Mouse (Mus musculus): Measurements from ENCODE around the gene Btg2.

DNA sequence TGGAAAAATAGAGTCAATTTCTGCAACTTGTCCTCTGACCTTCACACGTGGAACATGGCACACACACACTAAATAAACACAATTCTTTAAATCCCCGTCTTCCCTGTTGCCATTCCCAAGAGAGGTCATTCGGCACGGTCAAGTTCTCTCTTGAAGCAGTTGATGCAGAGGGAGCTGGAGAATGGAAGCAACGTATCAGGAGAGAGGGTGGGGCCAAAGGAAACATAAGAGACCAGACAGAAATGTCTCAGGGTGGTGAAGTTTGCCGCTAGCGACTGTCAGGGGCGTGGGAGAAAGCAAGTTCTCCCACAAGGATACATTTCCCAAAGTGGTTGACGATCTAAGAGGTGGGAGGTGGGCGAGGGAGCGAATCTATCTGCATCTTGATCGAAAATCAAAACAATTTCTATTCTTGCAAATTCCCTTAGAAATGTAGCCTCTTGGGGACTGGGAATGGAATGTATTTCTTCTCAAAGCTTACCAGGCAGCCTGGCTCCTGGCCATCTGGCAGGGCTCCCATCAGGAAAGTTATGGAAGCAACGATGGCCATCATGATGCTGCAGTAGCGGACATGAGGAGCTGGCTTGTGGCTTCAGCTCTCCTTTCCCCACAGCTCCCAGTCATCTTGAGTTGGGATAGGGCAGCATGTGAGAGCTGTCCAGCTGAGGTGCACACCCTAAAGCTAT is 50.6 kb downstream of the Btg2 start:
- TF ChIP-seq CTCF (IDR thresholded peaks at IDR 0.05; ENCODE audit: borderline replicate concordance, insufficient read depth, low read depth, low read length) (no peak), POLR2A (IDR thresholded peaks at IDR 0.05; ENCODE audit: borderline replicate concordance, insufficient read depth, low read length) (no peak)

All from cerebellum, adult 2 months (tissue).